Mouse (Mus musculus) limb, embryonic 13.5 days (tissue): ENCODE results near the gene Tnfsf9. TPM values are rescaled to one million over a fixed set of nuclear protein-coding genes. Genes with fewer than 3 reads are reported as not detected.

Experiments used
- ATAC-seq: fragments of 200-750 bp; cut with Nextera tagmentation; 2 replicates; pipeline ENCODE4 v1.8.0; 2017; ENCODE audit warnings: low read depth, moderate number of reproducible peaks, moderate TSS enrichment; ENCODE audit not compliant: low FRiP score
- H3K27ac ChIP-seq: fragments of 300-500 bp; sonication (generic); 2 replicates; pipeline ENCODE4 v1.5.1; 2015; ENCODE audit warnings: inconsistent platforms, mild to moderate bottlenecking, moderate library complexity
- H3K27me3 ChIP-seq: fragments of 300-500 bp; sonication (generic); 2 replicates; pipeline ENCODE4 v1.6.1; 2015; ENCODE audit warnings: mild to moderate bottlenecking, inconsistent platforms
- H3K36me3 ChIP-seq: fragments of 300-500 bp; sonication (generic); 2 replicates; pipeline ENCODE4 v1.6.1; 2015; ENCODE audit warnings: inconsistent platforms, mild to moderate bottlenecking, moderate library complexity
- H3K4me1 ChIP-seq: fragments of 300-500 bp; sonication (generic); 2 replicates; pipeline ENCODE4 v1.6.1; 2015; ENCODE audit warnings: inconsistent platforms
- H3K4me2 ChIP-seq: fragments of 300-500 bp; sonication (generic); replicated peaks from 2 replicates; pipeline ENCODE4 v1.6.1; 2015; ENCODE audit warnings: inconsistent platforms, mild to moderate bottlenecking, moderate library complexity
- H3K4me3 ChIP-seq: fragments of 300-500 bp; sonication (generic); 2 replicates; pipeline ENCODE4 v1.5.1; 2015; ENCODE audit warnings: moderate library complexity, mild to moderate bottlenecking, inconsistent platforms
- H3K9ac ChIP-seq: fragments of 300-500 bp; sonication (generic); 2 replicates; pipeline ENCODE4 v1.6.1; 2015; ENCODE audit warnings: mild to moderate bottlenecking, inconsistent platforms
- H3K9me3 ChIP-seq: fragments of 300-500 bp; sonication (generic); 2 replicates; pipeline ENCODE4 v1.6.1; 2016; ENCODE audit warnings: inconsistent platforms
- WGBS: fragments of 180-500 bp; shearing (Covaris S2); methylation state at CpG from one replicate; pipeline ENCODE4 v1.1.7; 2015; 5-methylcytosine and 5-hydroxymethylcytosine counted together
- polyA plus RNA-seq: library from polyadenylated mRNA; unstranded; fragments of >200 nt; fragmentation: Nextera tagmentation; extraction: Ambion mirVana; gene quantifications from 2 replicates; pipeline ENCODE4 v1.2.1, GENCODE M21; 2015

Gene Tnfsf9
- polyA plus RNA-seq, 1 experiment from 2014 or later, result 9.2 TPM

GRCm38 (mm10) chr17:57145115-57145514 lies 40.0 kb downstream of the Tnfsf9 start:
- Histone ChIP-seq H3K4me2 (no peak overlapping the region), H3K36me3 (no peaks in the 10 kb centered on the region)

GRCm38 (mm10) chr17:57148343-57148742 lies 43.2 kb downstream of the Tnfsf9 start:
- H3K27me3 ChIP-seq, result peaks cover 61% of the 10 kb centered on the region
- H3K9ac ChIP-seq, result no peak overlapping the region
- H3K4me3 ChIP-seq, result no peak overlapping the region
- peaks cover 8% of the 10 kb centered on the region for H3K4me1 ChIP-seq
- no peak overlapping the region for H3K4me2 ChIP-seq
- ATAC-seq, result no peak
- 62% methylated on average over 4 of the region's 4 CpGs for WGBS
- no peak overlapping the region for H3K27ac ChIP-seq
- H3K9me3 ChIP-seq, result no peaks in the 10 kb centered on the region
- H3K36me3 ChIP-seq, result no peaks in the 10 kb centered on the region

More at GRCm38 (mm10) chr17:57145115-57145514, 40.0 kb downstream of the Tnfsf9 start:
- Histone ChIP-seq H3K27me3 (peaks cover 46% of the 10 kb centered on the region), H3K9me3 (no peaks in the 10 kb centered on the region), H3K27ac (no peak overlapping the region), H3K4me3 (no peak overlapping the region), H3K9ac (no peak overlapping the region), H3K4me1 (peaks cover 8% of the 10 kb centered on the region)
- WGBS, result 54% methylated on average over 1 of the region's 1 CpGs
- no peak for ATAC-seq

GRCm38 (mm10) chr17:57148994-57149803 lies 44.1 kb downstream of the Tnfsf9 start, which contains the start of gene Cd70:
TSS of gene Cd70 (minus strand) at chr17:57149777.
- H3K36me3 ChIP-seq, result no peaks in the 10 kb centered on the region
- peak within 1 kb of the TSS; percentile 48 for H3K9ac ChIP-seq
- H3K4me1 ChIP-seq, result peaks cover 8% of the 10 kb centered on the region
- no peaks in the 10 kb centered on the region for H3K9me3 ChIP-seq
- no peak for ATAC-seq
- H3K4me2 ChIP-seq, result peak within 1 kb of the TSS; percentile 63
- WGBS, result 3% methylated on average over 39 of the region's 39 CpGs
- H3K27ac ChIP-seq, result no peak within 1 kb of the TSS
- H3K27me3 ChIP-seq, result peaks cover 61% of the 10 kb centered on the region
- peak within 1 kb of the TSS; percentile 38 for H3K4me3 ChIP-seq

- Histone ChIP-seq H3K36me3 (no peaks in the 10 kb centered on the region), H3K9me3 (no peaks in the 10 kb centered on the region), H3K27me3 (peaks cover 36% of the 10 kb centered on the region), H3K9ac (no peak overlapping the region), H3K4me1 (peaks cover 8% of the 10 kb centered on the region), H3K4me2 (no peak overlapping the region), H3K27ac (no peak overlapping the region), H3K4me3 (no peak overlapping the region)
- 89% methylated on average over 6 of the region's 6 CpGs for WGBS
- no peak for ATAC-seq
Observed at GRCm38 (mm10) chr17:57153006-57153405, 47.9 kb downstream of the Tnfsf9 start.

GRCm38 (mm10) chr17:57153787-57154186 lies 48.7 kb downstream of the Tnfsf9 start:
- H3K9ac ChIP-seq, result no peak overlapping the region
- ATAC-seq, result no peak
- WGBS, result 81% methylated on average over 4 of the region's 4 CpGs

More at GRCm38 (mm10) chr17:57153787-57154186, 48.7 kb downstream of the Tnfsf9 start:
- no peaks in the 10 kb centered on the region for H3K36me3 ChIP-seq
- peaks cover 7% of the 10 kb centered on the region for H3K4me1 ChIP-seq
- H3K4me2 ChIP-seq, result no peak overlapping the region
- peaks cover 29% of the 10 kb centered on the region for H3K27me3 ChIP-seq
- H3K4me3 ChIP-seq, result no peak overlapping the region
- no peak overlapping the region for H3K27ac ChIP-seq
- H3K9me3 ChIP-seq, result no peaks in the 10 kb centered on the region

Other genes starting within 250 kb of the Tnfsf9 start
- gene Acsbg2, start 230.9 kb upstream of the Tnfsf9 start, polyA plus RNA-seq, result not detected in 2 replicates
- gene 1700061G19Rik, start 229.8 kb upstream of the Tnfsf9 start, polyA plus RNA-seq, result 0.29 and 0.47 TPM in 2 replicates
- gene Mllt1, start 169.9 kb upstream of the Tnfsf9 start, polyA plus RNA-seq, result 63.3 and 74.1 TPM in 2 replicates
- not detected in 2 replicates for gene Acer1, start 123.2 kb upstream of the Tnfsf9 start, polyA plus RNA-seq
- 157 and 163 TPM in 2 replicates for gene Clpp, start 115.0 kb upstream of the Tnfsf9 start, polyA plus RNA-seq
- gene Alkbh7, start 108.0 kb upstream of the Tnfsf9 start, polyA plus RNA-seq, result 41.7 and 44.4 TPM in 2 replicates
- gene Pspn, start 105.3 kb upstream of the Tnfsf9 start, polyA plus RNA-seq, result not detected in 2 replicates
- 61.0 and 61.5 TPM in 2 replicates for gene Gtf2f1, start 94.0 kb upstream of the Tnfsf9 start, polyA plus RNA-seq
- 0.32 TPM in 1 of 2 replicates, not detected in the other for gene Gm17949, start 93.9 kb upstream of the Tnfsf9 start, polyA plus RNA-seq
- gene Khsrp, start 73.8 kb upstream of the Tnfsf9 start, polyA plus RNA-seq, result 46.0 and 46.3 TPM in 2 replicates
- not detected in 2 replicates for gene Slc25a41, start 63.7 kb upstream of the Tnfsf9 start, polyA plus RNA-seq
- gene Crb3, start 46.2 kb upstream of the Tnfsf9 start, polyA plus RNA-seq, result 1.7 and 2.9 TPM in 2 replicates
- 5.5 and 6.5 TPM in 2 replicates for gene Slc25a23, start 45.5 kb upstream of the Tnfsf9 start, polyA plus RNA-seq
- 1.1 TPM in 2 replicates for gene Dennd1c, start 26.8 kb upstream of the Tnfsf9 start, polyA plus RNA-seq
- gene Tubb4a, start 17.5 kb upstream of the Tnfsf9 start, polyA plus RNA-seq, result 16.3 and 17.5 TPM in 2 replicates
- not detected in 2 replicates for gene Cd70, start 44.5 kb downstream of the Tnfsf9 start, polyA plus RNA-seq
- 0.20 TPM in 1 of 2 replicates, not detected in the other for gene Tnfsf14, start 88.9 kb downstream of the Tnfsf9 start, polyA plus RNA-seq
- gene C3, start 122.8 kb downstream of the Tnfsf9 start, polyA plus RNA-seq, result 0.31 and 0.59 TPM in 2 replicates
- gene Gpr108, start 143.1 kb downstream of the Tnfsf9 start, polyA plus RNA-seq, result 34.5 and 36.5 TPM in 2 replicates
- gene Trip10, start 144.1 kb downstream of the Tnfsf9 start, polyA plus RNA-seq, result 28.8 and 38.1 TPM in 2 replicates
- 2.1 and 2.7 TPM in 2 replicates for gene Vav1, start 173.8 kb downstream of the Tnfsf9 start, polyA plus RNA-seq